Mouse (Mus musculus): ENCODE measurements around the gene Plbd1.

- no peak for TF ChIP-seq USF1 (IDR thresholded peaks at IDR 0.05; ENCODE audit: low read depth)
- no peak for TF ChIP-seq MAX (IDR thresholded peaks at IDR 0.05; ENCODE audit: low read depth)
- no peak for TF ChIP-seq POLR2A (IDR thresholded peaks at IDR 0.05; ENCODE audit: insufficient read length, low read depth)
- TF ChIP-seq E2F4 (IDR thresholded peaks at IDR 0.05; ENCODE audit: insufficient read depth), result no peak
- no peak for TF ChIP-seq SRF (IDR thresholded peaks at IDR 0.05; ENCODE audit: control insufficient read depth, insufficient read length, low read depth)
- no peak for TF ChIP-seq POLR2AphosphoS2 (IDR thresholded peaks at IDR 0.05; ENCODE audit: insufficient read length, low read depth)
- no peak for TF ChIP-seq TCF3 (IDR thresholded peaks at IDR 0.05; ENCODE audit: insufficient read length, low read depth)
- TF ChIP-seq MYOG (IDR thresholded peaks at IDR 0.05; ENCODE audit: control insufficient read depth in 1 of 3, insufficient read depth in 1 of 3, insufficient read length in 2 of 3, low read depth in 2 of 3), result no peak
- TF ChIP-seq CEBPB (IDR thresholded peaks at IDR 0.05; ENCODE audit: insufficient read depth, poor library complexity, severe bottlenecking), result no peak
- TF ChIP-seq MYOD1 (IDR thresholded peaks at IDR 0.05; ENCODE audit: control insufficient read depth in 1 of 3, insufficient read length in 2 of 3, low read depth in 2 of 3), result no peak
- no peak for TF ChIP-seq TCF12 (IDR thresholded peaks at IDR 0.05; ENCODE audit: insufficient read depth, poor library complexity, severe bottlenecking)
Measured at GRCm38 (mm10) chr6:136690527-136690926, 28.8 kb upstream of the Plbd1 start.

All from myocyte (in vitro differentiated cells).